Mouse (Mus musculus) lung, postnatal 0 days (tissue): ENCODE measurements around the gene Sept12.

Experiments
- CTCF ChIP-seq: IDR thresholded peaks from 2 replicates; pipeline ENCODE4 v1.5.1; 2016; ENCODE audit warnings: antibody characterized with exemption, mild to moderate bottlenecking
- EP300 ChIP-seq: IDR thresholded peaks from 2 replicates; pipeline ENCODE4 v1.6.1; 2016; ENCODE audit warnings: antibody characterized with exemption, mild to moderate bottlenecking, control low read depth

DNA sequence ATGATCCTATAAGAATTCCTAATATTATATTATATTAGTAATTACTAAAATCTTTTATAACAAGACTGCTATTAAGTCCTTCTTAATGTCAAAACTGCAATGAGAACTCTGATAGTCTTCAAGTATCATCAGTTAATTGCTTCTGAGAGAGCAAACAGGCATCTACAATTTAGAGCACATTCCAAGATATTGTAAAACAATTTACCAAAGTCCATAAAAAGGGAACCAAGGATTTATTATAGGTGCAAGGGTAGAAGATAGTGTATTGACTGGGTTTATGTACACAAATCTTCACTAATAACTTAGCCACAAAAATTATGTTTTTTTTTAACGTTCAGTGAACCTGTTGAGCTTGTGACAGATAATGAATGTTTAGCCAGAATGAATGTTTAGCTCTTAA is 1.3 kb upstream of the Sept12 start:
- TF ChIP-seq CTCF (no peak), EP300 (no peak)
